Mouse (Mus musculus) Muller cell, postnatal 12 days (primary cell): ENCODE measurements at regions not wholly inside any gene's neighbourhood (a gene's known extent, or its start where the extent isn't known, plus 50 kb on each side); places are given as distances from the start of the nearest gene placed in this dataset.

ENCODE experiments used
- DNase-seq: peaks from one replicate; pipeline ENCODE4 v3.0.0-alpha.2; 2015; ENCODE audit errors: inconsistent ontology term

DNA sequence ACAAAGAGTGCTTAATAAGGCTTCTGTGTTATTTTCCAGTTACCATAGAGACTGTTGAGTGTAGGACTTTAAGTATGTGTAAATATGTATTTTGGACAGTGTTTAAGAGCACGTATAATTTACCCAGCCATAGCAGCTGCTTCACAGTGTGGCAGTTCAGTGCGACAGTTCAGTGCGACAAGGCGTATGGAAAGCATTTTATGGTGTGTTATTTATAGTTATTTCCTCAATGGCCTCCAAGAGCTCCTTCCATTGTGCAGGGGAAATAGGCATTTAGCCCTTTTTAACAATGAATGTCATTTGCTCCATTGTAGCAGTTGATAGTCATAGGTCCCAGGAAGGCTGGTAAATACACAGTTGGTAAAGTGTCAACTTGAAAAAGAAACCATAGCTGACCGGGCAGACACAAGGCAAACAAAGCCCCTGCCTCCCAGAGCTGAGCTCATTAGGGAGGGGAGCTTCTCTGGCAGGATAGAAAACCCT lies 275.1 kb upstream of the Dynlrb2 start:
- peak; percentile 37 for DNase-seq

- DNase-seq = peak; percentile 46
These were observed 277.8 kb upstream of the Dynlrb2 start for GRCm38 (mm10) chr8:116227003-116227402.

- DNase-seq = no peak
These were observed 281.5 kb upstream of the Dynlrb2 start for GRCm38 (mm10) chr8:116223235-116223634.

- no peak for DNase-seq
These were observed 288.9 kb upstream of the Dynlrb2 start for GRCm38 (mm10) chr8:116215909-116216308.

DNA sequence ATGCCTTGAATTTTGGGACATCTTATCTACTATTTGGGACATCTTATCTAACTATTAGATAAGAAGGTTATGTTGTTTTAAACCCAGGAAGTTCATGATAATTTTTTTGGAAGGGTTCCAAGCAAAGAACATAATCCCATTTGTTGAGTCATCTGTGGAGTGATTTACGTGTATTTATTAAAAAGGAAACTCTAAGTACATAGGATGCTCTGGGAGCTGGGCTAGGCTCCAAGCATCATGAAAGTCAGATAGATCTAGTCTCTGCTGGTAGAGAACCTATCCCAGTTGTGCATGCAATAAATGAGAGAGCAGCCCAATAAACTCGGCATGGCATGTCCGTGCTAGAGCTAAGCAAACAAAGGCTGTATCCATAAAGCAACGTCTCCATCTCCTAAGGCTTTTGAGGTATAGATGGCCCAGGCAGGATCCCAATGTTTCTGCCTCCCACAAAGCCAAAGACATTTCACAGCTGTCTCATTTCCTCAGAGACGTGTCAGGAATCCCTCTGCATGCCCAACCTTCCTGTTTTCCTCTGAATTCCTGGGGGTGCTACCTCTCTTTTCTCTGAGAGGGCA lies 289.4 kb upstream of the Dynlrb2 start:
- DNase-seq = no peak

DNA sequence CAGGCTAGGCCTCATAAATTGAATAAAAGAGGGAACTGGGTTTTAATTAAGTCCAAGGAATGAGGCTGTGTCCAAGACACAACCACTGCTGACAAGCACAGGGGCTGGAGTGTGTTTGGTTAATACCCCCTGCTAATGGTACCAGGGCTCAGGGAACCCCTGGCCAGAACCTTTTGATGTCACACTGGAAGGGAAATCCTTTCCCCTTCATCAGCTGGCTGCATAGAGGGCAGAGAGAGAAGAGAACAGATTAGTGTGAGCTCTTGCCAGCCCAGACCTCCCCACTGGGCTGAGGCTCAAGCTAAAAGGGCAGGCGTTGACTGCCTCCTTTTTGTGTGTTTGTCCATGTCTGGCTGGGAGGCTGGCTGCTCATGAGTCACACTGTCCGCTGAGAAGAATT lies 301.1 kb upstream of the Dynlrb2 start:
- DNase-seq = peak; percentile 90

DNA sequence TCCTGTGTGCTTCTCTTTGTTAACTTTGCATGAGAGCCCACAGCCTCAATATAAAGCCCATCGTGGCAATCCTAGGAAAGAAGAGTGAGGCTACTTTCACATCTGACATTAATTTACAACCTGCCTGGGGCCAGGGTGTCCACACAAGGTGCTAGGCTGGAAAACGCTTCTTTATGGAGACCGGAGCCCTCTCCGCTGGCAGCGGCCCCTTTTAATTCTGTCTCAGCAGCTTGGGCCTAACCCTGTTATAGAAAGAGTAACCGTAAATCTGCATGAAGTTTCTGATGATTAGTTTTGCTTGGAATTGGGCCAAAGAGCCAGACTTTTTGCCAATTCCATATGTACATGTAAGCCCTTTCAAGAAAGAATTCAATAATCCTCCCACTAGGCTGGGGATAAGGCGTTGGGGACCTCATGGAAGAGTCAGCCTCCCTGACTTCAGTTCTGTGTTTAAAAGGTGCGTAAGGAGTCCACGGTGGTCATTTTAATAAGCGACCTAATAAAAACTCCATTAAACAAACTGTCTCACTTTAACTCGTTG lies 304.2 kb upstream of the Dynlrb2 start:
- no peak for DNase-seq

DNA sequence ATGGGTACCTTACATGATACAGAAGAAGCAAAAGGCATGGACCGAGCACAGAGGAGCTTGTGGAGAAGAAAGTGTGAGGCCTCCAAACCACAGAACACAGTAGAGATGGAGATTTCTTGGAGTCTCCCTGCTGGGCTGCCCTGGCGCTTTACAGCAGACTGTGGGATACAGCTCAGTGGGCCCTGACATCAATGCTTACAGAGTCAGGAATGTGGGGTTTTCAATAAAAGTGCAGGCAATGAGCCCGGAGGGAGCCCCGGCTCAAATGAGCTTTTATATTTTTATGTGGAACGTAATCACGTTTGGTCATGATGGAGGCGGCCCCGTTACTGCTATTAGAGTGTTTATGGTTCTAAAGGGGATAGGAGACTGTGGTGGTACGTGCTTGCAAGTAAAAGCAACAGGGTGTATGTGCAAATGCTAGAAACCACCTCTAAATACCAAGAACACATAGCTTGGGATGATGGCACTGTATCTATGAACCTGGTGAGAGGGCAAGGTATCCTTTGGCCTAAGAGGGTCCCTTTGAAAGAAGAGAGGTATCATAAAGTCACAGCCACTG lies 308.1 kb upstream of the Dynlrb2 start:
- DNase-seq = no peak

DNA sequence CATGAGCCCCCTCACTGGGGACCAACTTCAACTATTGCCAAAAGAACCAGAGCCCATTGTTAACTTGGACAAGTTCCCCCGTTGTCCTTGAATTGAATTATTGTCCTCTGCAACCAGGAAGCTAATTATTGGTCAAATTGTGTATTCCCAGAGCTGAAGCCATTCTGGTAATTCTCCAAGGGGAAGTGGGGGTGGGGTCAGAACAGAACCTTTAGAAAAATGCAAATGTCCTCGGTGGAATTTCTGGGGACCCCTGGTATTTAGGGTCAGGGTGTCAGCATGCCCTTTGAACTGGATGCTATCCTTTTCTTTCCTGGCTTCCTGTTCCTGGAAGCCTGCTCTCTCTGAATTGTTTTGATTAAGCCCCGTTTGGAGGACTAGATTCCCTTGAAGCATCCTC lies 312.7 kb upstream of the Dynlrb2 start:
- DNase-seq = no peak

GRCm38 (mm10) chr8:116185206-116185605 lies 319.6 kb upstream of the Dynlrb2 start:
- peak; percentile 22 for DNase-seq

DNA sequence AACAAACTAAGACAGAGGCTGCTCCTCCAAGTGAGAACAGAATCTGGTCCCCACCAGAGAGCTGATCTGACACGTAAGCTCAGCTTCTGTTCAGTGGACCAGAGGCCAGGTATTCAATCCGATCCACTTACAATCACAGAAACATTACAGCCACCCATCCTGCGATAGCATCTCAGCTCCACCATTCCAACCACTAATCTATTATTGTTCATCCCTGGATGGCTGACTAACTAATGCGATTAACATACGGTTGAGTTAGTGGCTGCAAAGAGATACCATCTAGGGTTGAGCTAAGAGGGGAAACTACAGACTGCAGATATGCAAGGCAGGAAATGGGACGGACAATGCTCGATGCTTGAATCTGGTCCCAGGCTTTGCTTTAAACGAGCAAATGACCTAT lies 320.5 kb upstream of the Dynlrb2 start:
- peak; percentile 89 for DNase-seq

DNA sequence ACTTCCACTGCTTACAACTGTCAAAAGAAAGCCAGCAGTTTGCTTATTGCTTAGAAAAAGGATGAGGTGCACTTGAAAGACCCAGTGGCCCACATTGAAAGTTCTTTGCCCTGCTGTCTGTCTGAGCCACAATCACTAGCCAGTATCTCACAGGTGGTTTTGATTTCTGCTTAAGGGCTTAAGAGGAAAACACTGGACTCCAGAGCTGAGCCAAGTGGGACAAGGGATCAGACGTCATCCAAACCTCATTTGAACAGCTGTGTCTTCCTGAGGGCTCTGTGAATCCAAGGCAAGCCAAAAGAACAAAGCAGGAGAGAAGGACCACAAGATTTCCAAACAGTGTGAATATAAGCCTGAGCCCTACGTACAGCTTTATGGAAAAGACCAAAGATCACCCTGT lies 326.8 kb upstream of the Dynlrb2 start:
- no peak for DNase-seq

DNA sequence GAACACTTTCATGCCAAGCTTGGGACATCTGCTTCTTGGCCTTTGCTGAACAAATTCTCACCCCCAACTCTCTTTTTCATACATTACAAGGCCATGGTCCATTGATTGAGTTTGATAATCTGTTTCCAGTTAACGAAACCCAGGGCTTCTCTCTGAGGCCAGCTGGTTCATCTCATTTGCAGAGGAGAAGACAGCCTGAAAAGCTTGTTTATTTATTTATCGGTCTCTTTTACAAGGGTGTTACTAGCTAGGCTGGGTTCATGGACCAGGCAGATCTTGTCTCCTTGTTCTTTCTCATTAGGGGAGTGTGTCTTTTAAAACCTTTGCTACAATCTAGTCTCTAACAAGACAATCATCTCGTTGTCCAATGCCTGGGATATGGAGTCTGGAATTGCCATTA lies 329.9 kb upstream of the Dynlrb2 start:
- DNase-seq = peak; percentile 19

DNA sequence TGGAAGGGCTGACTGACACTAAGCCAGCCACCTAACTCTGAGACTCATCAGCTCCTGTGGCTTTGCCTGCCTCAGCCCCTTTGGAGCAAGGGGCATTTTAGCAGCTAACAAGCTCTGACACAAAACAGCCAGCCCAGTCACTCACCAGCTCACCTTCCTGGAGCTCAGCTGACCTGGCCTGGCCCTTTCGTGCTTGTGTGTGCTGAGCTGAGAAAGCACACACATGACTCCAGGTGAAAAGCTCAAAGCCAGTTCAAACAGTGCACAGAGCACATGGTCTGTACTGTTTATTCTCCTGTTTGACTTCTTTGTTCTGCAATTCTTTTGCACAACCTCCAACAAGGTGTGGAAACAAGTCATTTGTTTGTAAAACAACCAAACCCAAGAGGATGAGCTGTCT lies 330.8 kb upstream of the Dynlrb2 start:
- no peak for DNase-seq

- DNase-seq = no peak
These were observed 336.9 kb upstream of the Dynlrb2 start for GRCm38 (mm10) chr8:116167874-116168273.

DNA sequence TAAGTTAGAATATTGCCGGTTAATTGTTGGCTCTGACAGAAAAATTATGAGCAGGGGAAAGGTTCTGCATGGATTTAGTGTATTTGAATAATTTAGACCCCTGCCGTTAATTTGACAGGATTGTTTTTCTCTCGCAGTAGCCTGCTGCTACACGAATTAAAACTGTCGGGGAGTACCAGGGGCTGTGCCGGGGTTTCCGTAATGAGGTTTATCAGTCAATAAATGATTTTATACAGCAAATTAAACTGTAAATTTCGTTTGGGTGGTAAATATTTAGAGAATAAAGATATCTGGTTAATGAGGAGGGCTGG lies 339.8 kb upstream of the Dynlrb2 start:
- DNase-seq = no peak

GRCm38 (mm10) chr8:116164190-116164988 lies 340.4 kb upstream of the Dynlrb2 start:
- DNase-seq = no peak

DNA sequence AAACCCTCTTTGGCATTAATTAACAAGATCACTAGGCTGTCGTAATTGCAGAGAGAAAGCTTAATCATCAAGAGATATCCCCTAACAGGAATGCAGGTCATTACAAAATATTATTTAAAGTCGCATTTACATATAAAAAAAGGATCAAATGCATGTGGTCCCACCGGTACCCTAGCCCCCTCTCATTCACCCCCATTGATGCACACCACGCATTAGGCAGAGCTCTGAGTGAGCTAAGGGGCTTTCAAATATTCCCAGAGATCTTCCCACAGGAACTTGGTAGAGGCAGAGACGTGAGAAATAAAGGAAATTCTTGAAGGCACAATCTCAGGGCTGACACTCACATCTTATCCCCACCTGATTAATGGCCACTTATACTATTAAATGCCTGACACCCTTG lies 343.8 kb upstream of the Dynlrb2 start:
- no peak for DNase-seq

DNA sequence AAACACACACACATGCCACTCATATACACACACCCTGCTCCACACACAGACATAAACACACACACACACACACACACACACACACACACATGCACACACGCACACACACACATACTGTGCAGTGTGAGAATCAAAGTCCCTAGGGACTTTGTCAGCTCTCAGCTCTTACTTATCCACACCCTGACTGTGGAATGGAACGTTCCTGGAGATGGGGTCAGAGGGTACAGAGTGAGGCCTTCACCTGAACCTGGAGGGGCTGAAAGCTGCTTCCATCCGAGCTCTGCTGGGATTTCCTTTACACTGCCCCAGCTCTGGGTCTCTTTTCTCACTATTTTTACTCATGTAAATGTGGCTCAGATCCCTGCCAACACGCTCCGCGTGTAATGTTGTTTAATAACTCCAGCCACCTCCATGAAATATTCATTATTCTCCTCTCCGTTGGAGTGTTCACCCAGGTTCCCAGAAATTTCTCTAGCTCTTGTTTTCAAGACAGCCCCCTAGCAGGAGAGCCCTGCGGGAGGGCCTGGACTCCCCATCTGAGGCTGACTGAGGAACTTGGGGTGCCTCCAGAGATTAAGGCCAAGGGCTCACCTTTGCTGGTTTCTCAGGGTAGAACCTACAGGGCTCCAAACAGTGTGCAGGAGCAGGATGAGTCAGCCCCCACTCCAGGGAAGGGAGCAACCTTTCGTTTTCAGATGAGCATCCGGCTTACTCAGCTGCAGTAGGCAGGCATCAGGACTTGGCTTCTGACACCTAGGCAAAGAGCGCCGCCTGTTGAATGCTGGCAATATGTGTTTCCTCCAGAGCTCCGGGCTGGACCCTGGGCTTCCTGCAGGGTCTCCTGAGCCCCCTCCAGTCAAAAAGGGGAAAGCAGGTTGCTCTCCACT lies 360.8 kb upstream of the Dynlrb2 start:
- peak; percentile 64 for DNase-seq

- DNase-seq = no peak
These were observed 363.4 kb upstream of the Dynlrb2 start for GRCm38 (mm10) chr8:116141363-116141762.

- DNase-seq = no peak
These were observed 364.8 kb upstream of the Dynlrb2 start for GRCm38 (mm10) chr8:116139934-116140333.

DNA sequence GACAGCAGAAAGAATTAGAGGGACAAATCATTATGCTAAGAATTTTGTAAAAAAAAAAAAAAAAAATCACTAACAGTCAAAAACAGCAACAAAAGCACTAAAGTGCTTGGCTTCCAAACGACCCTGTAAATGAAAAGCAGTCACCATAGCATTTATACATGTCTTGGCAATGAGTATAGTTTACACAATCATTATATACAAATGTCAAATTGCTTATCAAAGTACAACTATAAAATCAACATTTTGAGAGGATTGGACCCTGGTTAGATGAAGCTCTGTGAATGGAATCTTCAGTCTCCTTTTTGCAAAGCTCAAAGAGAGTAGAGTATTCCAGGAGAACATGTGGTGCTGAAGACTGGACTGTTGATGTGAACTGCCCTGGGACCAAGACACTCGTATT lies 367.0 kb upstream of the Dynlrb2 start:
- DNase-seq = no peak
